Mouse (Mus musculus) splenic B cell, adult 2 months (primary cell): ENCODE results near the gene Calcrl.

ENCODE experiments used
- DNase-seq: peaks from one replicate; pipeline ENCODE4 v3.0.0-alpha.2; 2011; ENCODE audit warnings: low read depth, low spot score
- H3K27me3 ChIP-seq: 2 replicates; pipeline ENCODE4 v1.6.1; 2012; ENCODE audit warnings: mild to moderate bottlenecking, low read length, moderate library complexity, mixed read lengths; ENCODE audit not compliant: control insufficient read depth, poor library complexity, insufficient read depth, severe bottlenecking
- H3K36me3 ChIP-seq: 2 replicates; pipeline ENCODE4 v1.6.1; 2012; ENCODE audit warnings: mild to moderate bottlenecking, low read length, moderate library complexity, mixed read lengths; ENCODE audit not compliant: control insufficient read depth, poor library complexity, insufficient read depth, severe bottlenecking

Calcrl gene

GRCm38 (mm10) chr2:84316185-84316805, 108.9 kb downstream of the Calcrl start:
- H3K27me3 ChIP-seq: no peaks in the 10 kb centered on the region
- no peaks in the 10 kb centered on the region for H3K36me3 ChIP-seq
- no peak for DNase-seq

GRCm38 (mm10) chr2:84296517-84296916, 128.7 kb downstream of the Calcrl start:
- Histone ChIP-seq H3K36me3 (no peaks in the 10 kb centered on the region), H3K27me3 (no peaks in the 10 kb centered on the region)
- DNase-seq: no peak

- Histone ChIP-seq H3K36me3 (no peaks in the 10 kb centered on the region), H3K27me3 (no peaks in the 10 kb centered on the region)
- DNase-seq: no peak
These were observed 130.1 kb downstream of the Calcrl start for GRCm38 (mm10) chr2:84295068-84295467.

- Histone ChIP-seq H3K36me3 (no peaks in the 10 kb centered on the region), H3K27me3 (no peaks in the 10 kb centered on the region)
- DNase-seq: no peak
These were observed 130.6 kb downstream of the Calcrl start for GRCm38 (mm10) chr2:84294611-84295010.

- DNase-seq: peak; percentile 3
- H3K27me3 ChIP-seq: no peaks in the 10 kb centered on the region
These were observed 132.7 kb downstream of the Calcrl start for GRCm38 (mm10) chr2:84292351-84293000.

GRCm38 (mm10) chr2:84288940-84289557, 136.2 kb downstream of the Calcrl start:
- Histone ChIP-seq H3K36me3 (no peaks in the 10 kb centered on the region), H3K27me3 (no peaks in the 10 kb centered on the region)
- DNase-seq: no peak

More at GRCm38 (mm10) chr2:84292351-84293000, 132.7 kb downstream of the Calcrl start:
- no peaks in the 10 kb centered on the region for H3K36me3 ChIP-seq
